Mouse (Mus musculus) cerebellum, adult 2 months (tissue): ENCODE data around the gene Itgb6.

Source experiments
- CTCF ChIP-seq: fragments of 200-500 bp; IDR thresholded peaks from 2 replicates; pipeline ENCODE4 v1.5.1; 2011; ENCODE audit warnings: low read depth, mild to moderate bottlenecking, control low read depth, low read length, moderate library complexity, borderline replicate concordance; ENCODE audit not compliant: insufficient read depth
- POLR2A ChIP-seq: fragments of 200-500 bp; IDR thresholded peaks from 2 replicates; pipeline ENCODE4 v1.6.1; 2011; ENCODE audit warnings: low read length, control low read depth, borderline replicate concordance; ENCODE audit not compliant: insufficient read depth

- no peak for TF ChIP-seq CTCF
- TF ChIP-seq POLR2A, result no peak
Measured at GRCm38 (mm10) chr2:60613857-60614228, 108.6 kb downstream of the Itgb6 start.
